Mouse (Mus musculus): ENCODE data around the gene Stk32b.

GRCm38 (mm10) chr5:37657741-37658140 lies 59.2 kb downstream of the Stk32b start:
- TF ChIP-seq CTCF (IDR thresholded peaks at IDR 0.05; ENCODE audit: low read depth) (no peak), EP300 (optimal IDR thresholded peaks at IDR 0.05) (no peak)
